Mouse (Mus musculus): ENCODE data around the gene Tcf19.

GRCm38 (mm10) chr17:35506881-35507280, 9.7 kb downstream of the Tcf19 start:
- no peak for TF ChIP-seq CTCF (IDR thresholded peaks at IDR 0.05; ENCODE audit: low read depth)
- no peak for TF ChIP-seq EP300 (IDR thresholded peaks at IDR 0.05; ENCODE audit: low read depth)

Data from liver, postnatal 0 days (tissue).